In genomic region chr2:165936106-165936505, GRCm38 (mm10) we compare ENCODE assay signal across 11 mouse cellular contexts. TPM values are rescaled to one million over a fixed set of nuclear protein-coding genes. Genes with fewer than 3 reads are reported as not detected.
DNase-seq lines count a peak whose midpoint lies in the region; ATAC-seq and TF ChIP-seq lines count a peak whose summit lies in the region.
"Had no signal": no experiment of that assay in that cellular context is flagged by ENCODE, and none has a peak within 500 bp of the region (broad histone marks: within the 10 kb centered on the region; RNA-seq: fewer than 3 reads in every experiment).

No protein-coding gene starts in this region.

- no peak for TF ChIP-seq POLR2A in liver, adult 2 months (IDR thresholded peaks at IDR 0.05; ENCODE audit: extremely low read depth, insufficient read depth, low read length)
- no peak for TF ChIP-seq POLR2A in myocyte (IDR thresholded peaks at IDR 0.05; ENCODE audit: insufficient read length, low read depth)

- ATAC-seq in liver, embryonic 11.5 days (replicated peaks; ENCODE audit: low FRiP score) = no peak
- ATAC-seq in kidney, postnatal 0 days (replicated peaks; ENCODE audit: low FRiP score, low read depth) = no peak
- no peak for ATAC-seq in megakaryocyte progenitor cell, adult 5-6 weeks (replicated peaks; ENCODE audit: poor library complexity)

- H3K9me3 ChIP-seq in liver, embryonic 11.5 days (ENCODE audit: control insufficient read depth, low read length) = no peaks in the 10 kb centered on the region
- no peaks in the 10 kb centered on the region for H3K9me3 ChIP-seq in kidney, postnatal 0 days (replicated peaks; ENCODE audit: low read length)
- H3K9me3 ChIP-seq: embryonic facial prominence, embryonic 12.5 days; hindbrain, embryonic 15.5 days had no signal

- 61% methylated on average over 12 of the region's 12 CpGs for WGBS in liver, adult 2 months
- 65% methylated on average over 12 of the region's 12 CpGs for WGBS in liver, embryonic 11.5 days
- WGBS in kidney, postnatal 0 days = 42% methylated on average over 12 of the region's 12 CpGs

- no peak for DNase-seq in liver, adult 2 months (ENCODE audit: extremely low read depth, low read depth, low spot score)
- no peak for DNase-seq in liver, embryonic 11.5 days (ENCODE audit: low spot score)
- DNase-seq in gastrocnemius, postnatal 36 days = peak; percentile 46 to 82
- DNase-seq in kidney, postnatal 0 days (ENCODE audit: low spot score) = peak; percentile 76
- no peak for DNase-seq in cerebellum, postnatal 10 days
- DNase-seq in cerebellum, adult 11 months = no peak

- H3K27me3 ChIP-seq in liver, adult 2 months (ENCODE audit: control insufficient read depth, insufficient read depth, low read length) = no peaks in the 10 kb centered on the region
- no peaks in the 10 kb centered on the region for H3K27me3 ChIP-seq in liver, embryonic 11.5 days (replicated peaks; ENCODE audit: control insufficient read depth, insufficient read depth, low read length)
- H3K27me3 ChIP-seq in kidney, postnatal 0 days (ENCODE audit: insufficient read depth, low read length) = no peaks in the 10 kb centered on the region
- H3K27me3 ChIP-seq in myocyte (ENCODE audit: control insufficient read depth, insufficient read depth, insufficient read length) = no peaks in the 10 kb centered on the region
- H3K27me3 ChIP-seq: embryonic facial prominence, embryonic 12.5 days; hindbrain, embryonic 15.5 days had no signal

- intact Hi-C loops in gastrocnemius, postnatal 36 days (cut with DNase I) = loop anchor here (5.0 kb wide), 1 partner anchor 56 kb away; the partner anchor contains the start of gene Ncoa3

- H3K27ac ChIP-seq in liver, adult 2 months (replicated peaks; ENCODE audit: insufficient read depth, low read depth, low read length) = peak overlapping the region; percentile 87
- H3K27ac ChIP-seq in liver, embryonic 11.5 days (ENCODE audit: low read depth, low read length) = no peak overlapping the region
- peak overlapping the region; percentile 57; the same call in 1 of the 2 replicates for H3K27ac ChIP-seq in kidney, postnatal 0 days
- H3K27ac ChIP-seq: embryonic facial prominence, embryonic 12.5 days; hindbrain, embryonic 15.5 days; liver, embryonic 14.5 days had no signal

- H3K9ac ChIP-seq in liver, adult 2 months (ENCODE audit: low read depth, low read length) = 0 out of 2 replicates have a peak overlapping the region, but pooled peaks have one; percentile 38
- H3K9ac ChIP-seq in liver, embryonic 11.5 days (ENCODE audit: low read depth, low read length) = no peak overlapping the region
- no peak overlapping the region for H3K9ac ChIP-seq in kidney, postnatal 0 days (ENCODE audit: low read depth, low read length)
- H3K9ac ChIP-seq: embryonic facial prominence, embryonic 12.5 days; hindbrain, embryonic 15.5 days; liver, embryonic 14.5 days had no signal

- no peaks in the 10 kb centered on the region for H3K79me2 ChIP-seq in liver, adult 2 months (ENCODE audit: control insufficient read depth, insufficient read depth, low read length)
- H3K79me2 ChIP-seq in myocyte (ENCODE audit: control insufficient read depth, insufficient read depth) = no peaks in the 10 kb centered on the region

- no peak overlapping the region for H3ac ChIP-seq in myocyte (ENCODE audit: control insufficient read depth, insufficient read length)

- no peak overlapping the region for H3K4me3 ChIP-seq in liver, adult 2 months (ENCODE audit: insufficient read depth, low read depth, low read length)
- no peak overlapping the region for H3K4me3 ChIP-seq in liver, embryonic 11.5 days (ENCODE audit: low read depth, low read length)
- H3K4me3 ChIP-seq in kidney, postnatal 0 days (replicated peaks; ENCODE audit: low read depth, low read length) = no peak overlapping the region
- H3K4me3 ChIP-seq in myocyte = no peak overlapping the region
- H3K4me3 ChIP-seq: embryonic facial prominence, embryonic 12.5 days; hindbrain, embryonic 15.5 days had no signal

- no peak for TF ChIP-seq CTCF in liver, adult 2 months (IDR thresholded peaks at IDR 0.05; ENCODE audit: low read depth, low read length)
- TF ChIP-seq CTCF in kidney, postnatal 0 days (IDR thresholded peaks at IDR 0.05; ENCODE audit: low read depth) = no peak

- no peak overlapping the region for H3K4me2 ChIP-seq in liver, embryonic 11.5 days
- no peak overlapping the region for H3K4me2 ChIP-seq in kidney, postnatal 0 days (ENCODE audit: low read length)
- H3K4me2 ChIP-seq in myocyte (ENCODE audit: low read depth) = peak overlapping the region; percentile 15
- H3K4me2 ChIP-seq: embryonic facial prominence, embryonic 12.5 days; hindbrain, embryonic 15.5 days had no signal

- H3K36me3 ChIP-seq in liver, adult 2 months (ENCODE audit: control insufficient read depth, insufficient read depth, low read length) = no peaks in the 10 kb centered on the region
- no peaks in the 10 kb centered on the region for H3K36me3 ChIP-seq in liver, embryonic 11.5 days (ENCODE audit: control insufficient read depth, insufficient read depth, low read length)
- no peaks in the 10 kb centered on the region for H3K36me3 ChIP-seq in kidney, postnatal 0 days (ENCODE audit: insufficient read depth, low read length)
- no peaks in the 10 kb centered on the region for H3K36me3 ChIP-seq in myocyte (ENCODE audit: control insufficient read depth, insufficient read depth)
- H3K36me3 ChIP-seq: embryonic facial prominence, embryonic 12.5 days; hindbrain, embryonic 15.5 days had no signal

- H3K4me1 ChIP-seq in liver, adult 2 months (ENCODE audit: control insufficient read depth, insufficient read depth, low read length) = peaks cover 8% of the 10 kb centered on the region; the same call in 1 of the 2 replicates
- no peaks in the 10 kb centered on the region for H3K4me1 ChIP-seq in liver, embryonic 11.5 days (replicated peaks; ENCODE audit: control insufficient read depth, insufficient read depth, low read length)
- no peaks in the 10 kb centered on the region for H3K4me1 ChIP-seq in kidney, postnatal 0 days (replicated peaks; ENCODE audit: insufficient read depth, low read length)
- H3K4me1 ChIP-seq: embryonic facial prominence, embryonic 12.5 days; hindbrain, embryonic 15.5 days had no signal

TF ChIP-seq in myocyte, 11 proteins besides CTCF, POLR2A, EP300 and RAD21:
- no peak for TF ChIP-seq TCF3 (IDR thresholded peaks at IDR 0.05; ENCODE audit: insufficient read length, low read depth)
- TF ChIP-seq REST (IDR thresholded peaks at IDR 0.05; ENCODE audit: insufficient read depth, insufficient read length) = no peak
- TF ChIP-seq MAX (IDR thresholded peaks at IDR 0.05; ENCODE audit: low read depth) = no peak
- TF ChIP-seq TCF12 (IDR thresholded peaks at IDR 0.05; ENCODE audit: insufficient read depth, poor library complexity, severe bottlenecking) = no peak
- no peak for TF ChIP-seq SRF (IDR thresholded peaks at IDR 0.05; ENCODE audit: control insufficient read depth, insufficient read length, low read depth)

RNA-seq across cellular contexts. Expression of gene Zmynd8, which starts 37.3 kb away (rescaled TPM):
- total RNA-seq in liver, adult 2 months (2014; rRNA removed) = 10.0 and 10.8 TPM in 2 replicates
- 6.4 and 7.8 TPM in 2 replicates for polyA plus RNA-seq in liver, adult 2 months (2012; rRNA removed)
- polyA plus RNA-seq in liver, embryonic 11.5 days (2014; fragmentation: Nextera tagmentation; extraction: Ambion mirVana) = 49.1 and 55.8 TPM in 2 replicates
- total RNA-seq in gastrocnemius, postnatal 36 days (2021) = 10 to 100 TPM; 12.7 to 17.3 TPM
- polyA plus RNA-seq in kidney, postnatal 0 days (2015; fragmentation: Nextera tagmentation; extraction: Ambion mirVana) = 39.6 and 41.7 TPM in 2 replicates
- polyA plus RNA-seq in myocyte (2012; fragmentation: generic; extraction: Trizol) = 20.9 TPM
- 44.6 and 49.9 TPM in 2 replicates for total RNA-seq in megakaryocyte progenitor cell, adult 5-6 weeks (2015)
- 32.1 and 35.8 TPM in 2 replicates for total RNA-seq in megakaryocyte progenitor cell, adult 5-6 weeks (2017)

RNA-seq across cellular contexts. Expression of gene Ncoa3, which starts 56.3 kb away (rescaled TPM):
- total RNA-seq in liver, adult 2 months (2014; rRNA removed) = 11.5 and 14.8 TPM in 2 replicates
- 8.2 and 13.6 TPM in 2 replicates for polyA plus RNA-seq in liver, adult 2 months (2012; rRNA removed)
- 15.2 and 16.6 TPM in 2 replicates for polyA plus RNA-seq in liver, embryonic 11.5 days (2014; fragmentation: Nextera tagmentation; extraction: Ambion mirVana)
- 10 to 100 TPM; 13.5 to 13.9 TPM for total RNA-seq in gastrocnemius, postnatal 36 days (2021)
- 14.6 and 15.9 TPM in 2 replicates for polyA plus RNA-seq in kidney, postnatal 0 days (2015; fragmentation: Nextera tagmentation; extraction: Ambion mirVana)
- 5.8 TPM for polyA plus RNA-seq in myocyte (2012; fragmentation: generic; extraction: Trizol)
- total RNA-seq in megakaryocyte progenitor cell, adult 5-6 weeks (2015) = 16.2 and 17.7 TPM in 2 replicates
- total RNA-seq in megakaryocyte progenitor cell, adult 5-6 weeks (2017) = 12.0 and 18.2 TPM in 2 replicates

Comparison
In these comparisons a context has a peak if more than half of its experiments do, and no peak if none do; other contexts are left out.
1. DNase-seq: peak in gastrocnemius, postnatal 36 days (2 of 2) and kidney, postnatal 0 days (single experiment); none in liver, adult 2 months (single experiment), liver, embryonic 11.5 days (single experiment), cerebellum, postnatal 10 days (0 of 2) and cerebellum, adult 11 months (single experiment).